11 mouse cellular contexts compared by ENCODE assay signal in genomic region chr16:80512724-80513123, GRCm38 (mm10).
"Had no signal": no experiment of that assay in that cellular context is flagged by ENCODE, and none has a peak within 500 bp of the region (broad histone marks: within the 10 kb centered on the region; RNA-seq: fewer than 3 reads in every experiment).

No protein-coding gene starts in this region.

- H3K4me1 ChIP-seq: limb, embryonic 15.5 days; liver, embryonic 13.5 days; lung, embryonic 15.5 days; neural tube, embryonic 12.5 days had no signal

- H3K4me2 ChIP-seq: limb, embryonic 15.5 days; liver, embryonic 13.5 days; lung, embryonic 15.5 days; neural tube, embryonic 12.5 days had no signal

- H3K27me3 ChIP-seq: limb, embryonic 15.5 days; liver, embryonic 13.5 days; lung, embryonic 15.5 days; neural tube, embryonic 12.5 days had no signal

- H3K36me3 ChIP-seq: limb, embryonic 15.5 days; liver, embryonic 13.5 days; lung, embryonic 15.5 days; midbrain, embryonic 10.5 days; neural tube, embryonic 12.5 days had no signal

- H3K4me3 ChIP-seq: limb, embryonic 15.5 days; liver, embryonic 13.5 days; lung, embryonic 15.5 days; midbrain, embryonic 10.5 days; neural tube, embryonic 12.5 days had no signal

- H3K9ac ChIP-seq: limb, embryonic 15.5 days; liver, embryonic 13.5 days; lung, embryonic 15.5 days; neural tube, embryonic 12.5 days had no signal

- H3K9me3 ChIP-seq: limb, embryonic 15.5 days; liver, embryonic 13.5 days; lung, embryonic 15.5 days; midbrain, embryonic 10.5 days; neural tube, embryonic 12.5 days had no signal

- DNase-seq: kidney, adult 8-10 months; liver, embryonic 13.5 days; lung, postnatal 4 days; midbrain, embryonic 14.5 days; thymus, postnatal 4 days had no signal

- ATAC-seq: intestine, embryonic 16.5 days had no signal

- H3K27ac ChIP-seq: limb, embryonic 15.5 days; liver, embryonic 13.5 days; lung, embryonic 15.5 days; midbrain, embryonic 10.5 days; neural tube, embryonic 12.5 days; stomach, postnatal 0 days had no signal
